Mouse (Mus musculus) cerebellum, postnatal 25 days (tissue): ENCODE results near the gene Sarnp.
"Not testable (repeated sequence)": the region's sequence is repeated elsewhere in the genome, so short reads cannot be mapped to it uniquely, and the experiment has no call there.

Source experiments
- DNase-seq, 2 experiments: peaks; one replicate each; pipeline ENCODE4 v3.0.0; 2021; ENCODE audit warnings: mixed read lengths in 2 of 2

The Sarnp gene

DNA sequence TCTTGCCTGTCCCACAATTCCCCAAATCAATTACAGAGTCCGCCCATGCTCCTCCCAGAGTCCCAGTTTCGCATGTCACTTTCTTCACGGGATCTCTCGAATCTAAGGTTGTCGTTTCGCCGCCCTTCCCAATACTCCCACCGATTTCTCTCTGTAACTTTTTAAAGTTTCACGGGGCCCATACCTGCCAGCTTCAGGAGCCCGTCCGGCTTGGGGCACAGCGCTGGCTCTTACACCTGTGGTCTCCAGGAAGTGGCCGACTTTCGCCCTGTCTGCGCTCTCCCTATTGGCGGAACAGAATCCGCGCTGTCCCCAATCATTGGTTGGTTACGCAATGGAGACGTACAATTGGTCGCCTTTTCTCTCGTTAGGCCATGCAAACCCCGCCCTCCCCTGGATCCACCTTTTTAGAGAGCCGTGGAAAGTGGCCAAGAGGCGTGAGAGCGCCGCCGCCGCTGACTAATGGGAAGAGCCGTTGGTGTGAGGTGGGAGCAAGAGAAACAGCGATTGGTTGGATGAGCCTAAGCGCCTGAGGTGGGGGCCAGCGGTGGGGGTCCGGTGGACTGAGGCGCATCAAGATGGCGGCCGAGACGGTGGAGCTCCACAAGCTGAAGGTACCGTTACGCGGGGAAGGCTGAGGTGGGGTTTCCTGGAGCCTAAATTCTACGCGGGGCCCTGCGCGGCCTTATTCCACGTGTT lies 4.4 kb downstream of the Sarnp start, which contains the start of gene Ormdl2:
Ormdl2 (minus strand) TSS at position 288 of the 699 bp plus-strand sequence.
- peak; percentile 99 to 100 for DNase-seq

DNA sequence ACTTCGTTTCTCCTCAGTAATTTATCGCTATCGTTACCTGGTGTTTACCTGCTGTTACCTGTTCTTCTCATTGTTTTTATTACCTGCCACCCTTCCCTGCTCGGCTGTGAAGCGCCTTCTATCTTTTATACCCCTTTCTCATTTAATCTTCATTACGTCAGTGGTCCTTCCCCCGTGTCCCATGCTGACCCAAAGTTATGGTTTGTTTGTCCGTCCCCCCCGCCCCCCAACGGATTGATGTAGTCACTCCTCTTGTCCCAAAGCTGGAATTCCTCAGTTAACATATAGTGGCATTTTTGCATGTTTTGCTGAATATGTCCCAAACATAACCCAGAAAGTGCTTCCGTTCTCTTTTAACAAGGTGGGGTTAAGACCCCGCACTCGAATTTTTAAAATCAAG lies 5.0 kb downstream of the Sarnp start:
- no peak for DNase-seq

DNA sequence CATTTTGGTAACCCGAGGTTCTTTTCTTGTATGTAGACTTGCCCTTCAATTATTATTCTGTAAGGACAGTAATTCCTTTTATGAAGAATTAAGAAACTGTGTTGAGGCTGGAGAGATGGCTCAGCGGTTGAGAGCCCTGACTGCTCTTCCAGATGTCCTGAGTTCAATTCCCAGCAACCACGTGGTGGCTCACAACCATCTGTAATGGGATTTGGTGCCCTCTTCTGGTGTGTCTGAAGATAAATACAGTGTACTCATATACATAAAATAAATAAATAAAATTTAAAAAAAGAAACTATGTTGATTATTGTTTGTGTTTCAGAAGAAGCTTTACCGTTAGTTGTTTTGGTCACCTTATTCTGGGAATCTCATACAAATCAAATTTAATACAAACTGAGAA lies 6.0 kb downstream of the Sarnp start:
- not testable (repeated sequence) for DNase-seq

DNA sequence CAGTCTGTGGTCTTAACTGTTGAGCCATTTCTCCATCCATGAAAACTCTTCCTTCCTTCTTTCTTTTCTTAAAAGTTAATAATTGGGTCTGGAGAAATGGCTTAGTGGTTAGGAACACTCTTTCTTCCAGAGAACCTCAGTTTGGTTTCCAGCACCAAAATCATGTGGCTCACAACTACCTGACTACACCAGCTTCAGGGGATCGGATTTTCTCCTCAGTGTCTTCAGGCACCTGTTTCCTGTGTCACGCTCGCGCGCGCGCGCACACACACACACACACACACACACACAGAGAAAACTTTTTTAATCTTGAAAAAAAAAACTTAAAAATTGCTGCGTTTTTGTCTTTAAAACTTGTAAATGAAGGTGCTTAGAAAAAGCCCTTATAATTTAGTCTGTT lies 6.7 kb downstream of the Sarnp start:
- DNase-seq, result no peak

DNA sequence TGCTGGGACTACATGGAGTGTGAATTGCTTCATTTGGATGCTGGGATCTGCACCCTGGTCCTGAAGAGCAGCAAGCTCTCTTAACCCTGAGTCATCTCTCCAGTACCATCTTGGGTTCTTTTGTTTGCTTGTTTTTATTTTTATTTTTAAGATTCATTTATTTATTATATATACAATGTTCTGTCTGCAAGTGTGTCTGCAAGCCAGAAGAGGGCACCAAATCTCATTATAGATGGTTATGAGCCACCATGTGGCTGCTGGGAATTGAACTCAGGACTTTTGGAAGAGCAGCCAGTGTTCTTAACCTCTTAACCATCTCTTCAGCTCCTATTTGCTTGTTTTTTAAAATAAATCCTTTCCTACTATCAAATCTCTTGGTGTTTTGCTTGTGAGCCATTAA lies 20.3 kb downstream of the Sarnp start:
- no peak for DNase-seq

DNA sequence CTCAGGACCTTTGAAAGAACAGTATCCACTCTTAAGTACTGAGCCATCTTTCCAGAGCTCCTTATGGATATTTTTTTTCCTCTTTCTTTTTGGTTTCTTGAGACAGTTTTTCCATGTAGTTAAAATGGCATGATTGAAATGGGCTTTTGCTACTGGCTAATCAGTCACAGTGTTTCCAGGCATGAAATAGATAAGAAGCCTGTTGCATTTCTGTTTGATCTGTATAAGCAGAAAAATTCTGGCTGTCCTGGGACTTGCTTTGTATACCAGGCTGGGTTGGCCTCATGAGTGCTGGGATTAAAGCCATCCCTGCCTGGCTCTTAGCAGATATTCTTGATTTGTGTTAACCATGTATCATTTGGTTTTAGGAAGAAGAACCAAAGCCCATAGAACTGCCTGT lies 22.3 kb downstream of the Sarnp start:
- DNase-seq, result no peak

DNA sequence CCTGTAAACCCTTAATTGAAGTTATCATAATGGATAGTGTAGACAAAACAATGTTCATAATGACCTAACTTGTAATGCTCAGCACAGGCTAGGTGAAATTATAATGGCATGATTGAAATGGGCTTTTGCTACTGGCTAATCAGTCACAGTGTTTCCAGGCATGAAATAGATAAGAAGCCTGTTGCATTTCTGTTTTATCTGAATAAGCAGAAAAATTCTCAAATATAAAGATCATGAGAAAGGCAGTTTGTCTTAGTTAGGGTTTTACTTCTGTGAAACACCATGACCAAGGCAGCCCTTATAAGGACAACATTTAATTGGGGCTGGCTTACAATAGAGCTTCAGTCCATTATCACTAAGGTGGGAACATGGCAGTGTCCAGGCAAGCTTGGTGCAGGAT lies 23.5 kb downstream of the Sarnp start:
- DNase-seq, result no peak

DNA sequence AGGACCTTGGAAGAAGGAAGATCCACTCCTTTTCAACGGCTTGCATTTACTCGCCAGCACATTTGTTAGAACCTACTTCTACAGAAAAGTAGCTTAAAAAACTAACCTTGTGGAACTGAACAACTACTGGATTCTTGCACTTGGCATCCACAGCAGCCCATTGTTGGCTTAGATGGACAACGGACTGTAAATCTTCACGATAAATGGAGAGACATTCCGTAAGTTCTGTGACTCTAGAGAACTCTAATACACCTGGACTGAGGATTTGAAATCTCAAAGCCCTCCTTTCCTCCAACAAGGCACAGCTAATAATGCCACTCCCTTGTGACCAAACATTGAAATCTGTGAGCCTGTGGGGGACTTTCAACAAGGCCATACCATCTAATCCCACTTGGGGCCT lies 26.1 kb downstream of the Sarnp start:
- no peak for DNase-seq

DNA sequence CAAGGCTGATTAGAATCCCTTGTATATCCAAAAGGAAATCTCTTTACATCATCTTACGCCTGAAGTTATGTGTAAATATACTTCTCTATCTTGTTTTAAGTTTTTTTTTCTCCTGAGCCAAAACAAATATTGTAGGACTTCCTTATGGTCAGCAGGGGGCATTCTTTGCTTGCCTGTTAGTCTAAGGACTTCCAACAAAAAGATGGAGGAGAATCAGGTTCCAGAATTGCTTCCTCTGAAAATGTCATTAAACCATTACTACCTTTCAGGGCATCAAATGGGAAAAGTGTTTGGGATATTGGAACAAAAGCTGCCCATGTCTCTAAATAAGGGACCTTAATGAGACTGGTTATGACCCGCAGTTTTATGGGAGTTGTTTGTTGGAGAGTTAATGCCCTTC lies 28.4 kb downstream of the Sarnp start:
- DNase-seq, result no peak

DNA sequence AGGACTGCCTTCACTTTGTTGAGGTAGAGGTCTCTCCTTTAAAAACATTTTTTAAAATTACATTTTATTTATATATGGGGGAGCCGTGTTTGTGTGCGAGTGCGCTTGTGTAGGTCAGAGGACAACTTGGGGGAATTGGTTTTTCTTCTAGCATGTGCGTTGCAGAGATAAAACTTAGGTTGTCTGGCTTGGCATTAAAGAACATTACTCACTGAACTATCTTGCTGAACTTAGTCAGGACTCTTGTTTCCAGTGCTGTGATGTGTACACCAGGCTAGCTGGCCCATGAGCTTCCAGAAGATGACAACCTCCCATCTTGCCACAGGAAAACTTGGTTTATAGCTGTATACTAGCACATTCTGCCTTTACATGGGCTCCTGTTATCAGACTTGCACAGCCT lies 29.5 kb downstream of the Sarnp start:
- DNase-seq, result no peak

DNA sequence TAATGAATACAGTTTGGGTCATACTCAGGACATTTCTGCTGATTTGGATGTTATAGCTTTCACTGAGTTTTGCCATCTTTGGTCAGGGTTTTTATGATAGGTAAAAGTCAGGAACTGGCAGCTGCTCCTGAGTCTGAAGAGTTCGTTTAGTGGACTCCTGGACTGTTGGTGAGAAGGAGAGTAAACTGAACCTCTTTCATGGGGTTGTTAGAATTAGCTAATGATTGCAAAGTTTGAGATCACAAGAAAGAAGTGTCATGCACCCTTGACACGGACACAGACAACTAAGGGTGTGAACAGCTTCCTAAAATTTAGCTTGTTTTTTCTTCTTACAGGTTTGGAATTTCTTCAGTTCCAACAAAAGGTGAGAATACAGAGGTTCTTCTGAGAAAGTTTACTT lies 31.3 kb downstream of the Sarnp start:
- DNase-seq, result no peak

DNA sequence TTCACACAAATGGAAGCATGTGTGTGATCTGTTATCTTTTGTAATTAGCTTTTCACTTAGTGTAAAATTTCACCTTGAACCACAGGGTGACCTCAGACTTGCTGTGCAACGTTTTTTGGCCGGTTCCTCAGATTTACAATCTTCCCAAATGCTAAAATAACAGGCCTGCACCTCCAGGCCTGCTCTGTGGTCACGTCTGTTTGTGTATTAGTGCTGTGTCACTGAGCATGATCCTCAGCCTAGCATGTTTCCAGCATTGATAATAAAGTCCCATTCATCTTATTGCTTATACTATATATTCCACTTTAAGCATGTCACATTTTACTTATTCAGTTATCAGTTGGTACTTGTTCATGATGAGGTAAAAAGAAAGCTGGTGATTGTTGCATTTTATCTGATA lies 33.2 kb downstream of the Sarnp start:
- DNase-seq, result no peak

DNA sequence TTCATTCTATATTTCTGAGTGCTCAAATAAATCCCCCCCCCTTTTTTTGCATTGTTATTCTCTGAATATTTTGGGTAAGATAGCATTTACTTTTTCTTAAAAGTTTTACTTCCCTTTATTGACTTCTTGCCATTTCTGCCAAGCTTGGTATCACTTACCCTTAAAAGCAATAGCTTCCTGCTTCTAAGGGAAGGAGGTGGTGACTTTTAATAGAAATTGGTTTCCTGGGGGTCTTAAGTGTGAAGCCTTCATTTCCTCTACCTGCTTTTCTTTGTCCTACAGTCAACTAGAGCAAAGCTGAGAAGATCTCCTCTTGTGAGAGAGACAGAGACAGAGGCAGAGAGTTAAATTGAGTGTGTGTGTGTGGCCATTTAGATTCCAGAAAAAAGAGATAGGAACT lies 44.0 kb downstream of the Sarnp start:
- DNase-seq, result no peak

DNA sequence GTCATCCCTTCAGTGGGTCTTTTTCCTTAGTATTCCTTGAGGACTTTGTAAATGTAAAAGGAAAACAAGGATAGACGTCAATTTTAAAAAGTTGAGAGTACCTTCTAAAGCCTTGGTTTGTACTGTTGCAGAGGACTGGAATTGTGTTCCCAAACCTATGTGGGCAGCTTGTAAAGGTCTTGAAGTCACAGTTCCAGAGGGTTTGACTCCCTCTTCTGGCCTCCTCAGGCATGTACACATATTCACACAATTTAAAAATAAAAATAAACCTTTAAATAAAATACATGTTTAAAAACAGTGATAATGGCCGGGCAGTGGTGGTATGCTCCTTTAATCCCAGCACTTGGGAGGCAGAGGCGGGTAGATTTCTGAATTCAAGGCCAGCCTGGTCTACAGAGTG lies 48.9 kb downstream of the Sarnp start:
- DNase-seq, result no peak

DNA sequence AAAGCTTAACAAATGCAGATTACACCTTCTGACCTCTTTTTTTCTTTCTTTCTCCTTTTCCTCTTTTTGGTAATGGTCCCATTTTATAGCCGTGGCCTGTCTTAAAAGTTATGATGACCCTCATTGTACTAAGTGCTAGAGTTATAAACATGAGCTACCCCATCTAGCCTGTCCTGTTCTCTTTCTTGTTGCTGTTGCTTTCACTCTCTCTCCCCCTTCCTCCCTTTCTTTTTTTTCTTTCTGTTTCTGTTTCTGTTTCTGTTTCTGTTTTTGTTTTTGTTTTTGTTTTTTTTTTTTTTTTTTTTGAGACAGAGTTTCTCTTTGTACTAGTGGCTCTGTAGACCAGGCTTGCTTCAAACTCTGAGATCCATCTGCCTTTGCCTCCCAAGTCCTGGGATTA lies 49.4 kb downstream of the Sarnp start:
- no peak for DNase-seq

DNA sequence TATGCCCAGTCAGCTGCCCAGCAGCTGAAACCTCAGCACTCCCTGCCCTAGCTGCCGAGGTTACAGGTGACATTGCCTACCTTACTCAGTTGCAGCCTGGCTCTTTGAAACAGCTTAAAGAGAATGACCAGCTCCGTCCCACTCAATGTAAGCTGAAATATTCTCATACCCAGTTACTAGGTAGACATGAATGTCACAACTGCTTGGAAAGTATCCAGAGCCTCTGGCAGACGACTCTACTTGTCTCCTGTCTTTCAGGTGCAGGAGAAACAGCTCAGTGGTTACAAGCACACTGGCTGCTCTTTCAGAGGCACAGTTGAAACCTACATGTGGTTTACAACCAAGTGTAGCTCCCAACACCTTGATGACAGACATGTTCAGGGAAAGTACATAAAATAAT lies 53.2 kb downstream of the Sarnp start:
- no peak for DNase-seq

DNA sequence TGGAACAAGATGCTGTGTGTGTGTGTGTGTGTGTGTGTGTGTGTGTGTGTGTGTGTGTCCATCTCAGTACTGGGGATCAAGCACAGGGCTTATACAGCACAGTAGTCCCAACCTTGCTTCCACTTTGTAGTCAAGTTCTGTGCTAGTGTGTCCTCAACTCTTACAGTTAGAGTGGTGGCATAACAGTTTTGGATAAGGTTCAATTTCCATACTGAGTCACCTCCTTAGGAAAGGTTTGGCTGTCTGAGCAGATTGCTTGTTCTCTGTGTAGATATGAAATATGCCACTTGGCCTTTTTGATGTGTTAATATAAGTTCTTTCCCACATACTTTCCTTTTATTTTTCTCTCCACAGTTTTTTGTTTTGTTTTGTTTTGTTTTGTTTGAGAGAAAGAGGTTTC lies 61.2 kb downstream of the Sarnp start:
- DNase-seq, result no peak

DNA sequence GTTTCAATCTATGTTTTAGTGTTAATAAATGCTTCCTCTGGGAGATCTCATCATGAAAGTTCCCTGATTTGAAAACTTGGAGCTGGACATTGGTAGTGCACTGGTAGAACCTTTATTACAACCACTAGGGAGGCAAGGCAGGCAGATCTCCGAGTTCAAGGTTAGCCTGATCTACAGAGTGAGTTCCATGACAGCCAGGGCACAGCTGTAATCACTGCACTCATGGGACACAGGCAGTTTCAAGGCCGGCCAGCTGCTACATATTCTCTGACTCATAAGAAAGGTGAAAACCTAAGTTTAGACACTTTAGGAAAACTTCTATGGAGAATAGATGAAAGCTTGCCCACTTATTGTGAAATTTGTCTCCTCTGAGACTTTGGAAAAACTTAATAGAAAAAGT lies 61.7 kb downstream of the Sarnp start:
- DNase-seq, result no peak

DNA sequence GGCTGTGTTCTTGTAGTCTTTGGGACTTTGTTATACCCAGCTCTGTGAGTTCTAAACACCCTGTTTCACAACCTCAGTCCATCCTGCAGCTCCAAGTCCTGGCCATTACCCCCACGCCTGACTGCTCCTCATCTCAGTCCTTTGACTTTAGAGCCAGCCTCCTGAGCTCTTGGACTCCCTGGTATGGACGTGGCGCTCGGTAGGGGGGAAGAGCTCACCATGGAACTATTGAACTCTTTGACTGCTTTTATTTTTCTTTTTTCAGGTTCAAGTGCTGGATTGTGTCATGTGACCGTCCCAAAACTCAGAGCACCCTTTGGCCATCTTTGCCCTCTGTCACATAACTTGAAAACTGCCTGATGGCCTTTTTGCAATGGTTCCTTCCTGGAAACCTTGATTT lies 64.9 kb downstream of the Sarnp start:
- DNase-seq, result no peak

DNA sequence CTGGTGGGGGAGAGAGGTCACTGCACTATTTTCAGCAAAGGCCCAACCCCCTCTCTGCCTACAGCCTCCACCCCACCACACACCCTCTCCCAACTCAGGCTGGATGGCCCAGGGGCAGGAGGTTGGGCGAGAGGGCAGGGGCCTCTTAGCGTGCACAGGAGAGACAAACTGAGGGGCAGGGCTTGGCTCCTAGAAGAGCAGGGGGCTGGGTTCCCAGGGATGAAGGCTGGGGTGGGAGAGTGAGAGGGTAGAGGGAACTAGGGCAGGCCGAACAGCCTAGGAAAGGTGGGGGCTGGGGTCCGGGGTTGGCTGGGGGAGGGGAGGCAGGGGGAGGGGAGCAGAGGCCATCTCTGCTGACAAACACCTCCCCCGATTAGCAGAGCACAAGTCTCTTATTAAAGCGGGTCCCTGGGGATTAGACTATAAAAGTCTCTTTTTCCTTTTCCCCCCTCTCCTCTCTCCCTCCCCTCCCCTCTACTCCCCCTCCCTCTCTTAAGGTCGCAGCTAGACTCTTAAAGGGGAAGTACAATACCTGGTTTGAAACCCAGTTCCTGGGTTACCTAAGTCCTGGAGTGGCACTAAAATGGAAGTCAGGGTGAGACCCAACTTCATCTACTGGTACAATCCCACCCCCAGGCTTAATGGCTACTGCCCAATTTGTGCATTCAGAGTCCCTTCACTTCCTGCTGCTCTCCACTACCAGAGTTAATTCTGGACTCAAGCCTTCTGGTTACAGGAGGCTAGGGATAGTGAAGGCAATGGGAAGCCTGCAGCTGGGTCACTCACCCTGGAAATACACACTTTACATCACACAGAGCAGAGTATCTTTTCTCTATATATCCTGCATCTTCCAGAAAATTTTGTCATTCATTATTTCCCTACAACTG lies 72.1 kb downstream of the Sarnp start:
- no peak for DNase-seq

DNA sequence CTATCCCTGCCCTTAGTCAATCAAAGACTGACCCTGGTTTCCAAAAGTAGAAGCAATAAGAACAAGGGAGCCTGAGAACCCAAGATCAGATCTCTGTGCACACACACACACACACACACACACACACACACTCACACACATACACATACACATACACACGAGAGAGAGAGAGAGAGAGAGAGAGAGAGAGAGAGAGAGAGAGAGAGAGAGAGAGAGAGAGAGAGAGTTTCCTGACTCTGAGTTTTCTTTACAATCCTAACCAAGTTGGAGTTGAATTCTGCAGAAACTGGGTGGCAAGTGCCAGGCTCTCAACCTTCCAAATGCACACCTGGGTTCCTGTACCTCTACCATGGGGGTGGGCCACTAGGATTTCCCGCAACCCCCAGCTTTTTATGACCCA lies 72.7 kb downstream of the Sarnp start:
- DNase-seq, result no peak

DNA sequence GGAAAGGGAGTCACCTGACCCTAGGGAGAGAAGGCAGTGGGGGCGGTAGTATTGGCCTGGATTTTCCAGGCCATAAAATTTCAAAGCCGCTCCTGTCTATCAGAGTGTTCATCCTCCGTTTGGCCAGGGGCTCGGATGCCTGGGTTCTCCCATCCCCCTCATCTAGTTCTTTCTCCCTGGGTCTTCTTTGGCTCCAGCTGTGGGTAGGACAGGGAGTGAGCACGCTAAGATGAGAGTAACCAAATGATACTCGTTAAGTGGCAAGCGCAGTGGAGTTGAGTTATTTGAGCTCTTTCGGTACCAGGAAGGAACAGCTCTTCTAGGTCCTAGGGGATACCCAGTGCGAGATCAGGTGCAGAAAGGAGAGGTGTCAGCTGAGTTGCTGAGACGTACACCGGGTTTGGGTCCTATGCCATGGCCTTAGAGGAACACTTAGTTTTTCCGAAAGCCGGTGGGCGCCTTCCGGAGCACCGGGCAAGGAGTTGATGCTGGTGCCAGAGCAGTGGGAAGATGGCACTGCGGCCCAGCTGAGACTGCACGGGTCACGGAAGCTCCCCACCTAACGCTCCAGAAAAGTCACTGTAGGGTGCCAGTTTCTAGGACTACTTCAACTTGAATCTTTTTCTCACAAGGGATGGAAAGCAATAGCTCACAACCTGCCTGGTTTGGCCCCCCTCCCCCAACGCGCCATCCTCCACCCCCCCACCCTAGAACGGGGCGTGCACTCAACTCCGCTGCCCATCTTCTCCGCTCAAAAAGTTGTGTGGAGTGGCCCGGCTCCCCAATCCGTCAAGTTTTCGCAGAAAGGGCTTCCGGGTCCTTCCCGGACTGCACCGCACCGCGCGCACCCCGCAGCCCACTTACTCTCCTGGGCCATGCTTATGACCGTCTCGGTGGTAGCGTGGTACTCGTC lies 73.5 kb downstream of the Sarnp start:
- DNase-seq, result peak in 1 of 2 experiments; percentile 17
